Mouse (Mus musculus) forebrain, embryonic 15.5 days (tissue): ENCODE measurements around the gene Gdpd3. TPM values are rescaled to one million over a fixed set of nuclear protein-coding genes. Genes with fewer than 3 reads are reported as not detected.
A peak's percentile ranks its signal among the peaks of the same experiment; 100 is the strongest.

Experiments used
- ATAC-seq: fragments of 200-750 bp; cut with Nextera tagmentation; replicated peaks from 2 replicates; pipeline ENCODE4 v1.8.0; 2017; ENCODE audit warnings: mild to moderate bottlenecking, moderate TSS enrichment, moderate library complexity
- H3K27ac ChIP-seq: fragments of 300-500 bp; sonication (generic); replicated peaks from 2 replicates; pipeline ENCODE4 v1.5.1; 2015; ENCODE audit warnings: mild to moderate bottlenecking, inconsistent platforms
- H3K27me3 ChIP-seq: fragments of 300-500 bp; sonication (generic); 2 replicates; pipeline ENCODE4 v1.6.1; 2015; ENCODE audit warnings: inconsistent platforms
- H3K36me3 ChIP-seq: fragments of 300-500 bp; sonication (generic); 2 replicates; pipeline ENCODE4 v1.6.1; 2015; ENCODE audit warnings: mild to moderate bottlenecking, inconsistent platforms
- H3K4me1 ChIP-seq: fragments of 300-500 bp; sonication (generic); 2 replicates; pipeline ENCODE4 v1.6.1; 2015; ENCODE audit warnings: inconsistent platforms
- H3K4me2 ChIP-seq: fragments of 300-500 bp; sonication (generic); replicated peaks from 2 replicates; pipeline ENCODE4 v1.6.1; 2015; ENCODE audit warnings: mild to moderate bottlenecking, inconsistent platforms
- H3K4me3 ChIP-seq: fragments of 300-500 bp; sonication (generic); 2 replicates; pipeline ENCODE4 v1.5.1; 2015; ENCODE audit warnings: mild to moderate bottlenecking, inconsistent platforms
- H3K9ac ChIP-seq: fragments of 300-500 bp; sonication (generic); replicated peaks from 2 replicates; pipeline ENCODE4 v1.6.1; 2015; ENCODE audit warnings: mild to moderate bottlenecking, inconsistent platforms
- H3K9me3 ChIP-seq: fragments of 300-500 bp; sonication (generic); 2 replicates; pipeline ENCODE4 v1.6.1; 2016; ENCODE audit warnings: inconsistent platforms
- WGBS: fragments of 180-500 bp; shearing (Covaris S2); methylation state at CpG from one replicate; pipeline ENCODE4 v1.1.7; 2015; ENCODE audit warnings: mixed read lengths; 5-methylcytosine and 5-hydroxymethylcytosine counted together
- polyA plus RNA-seq: library from polyadenylated mRNA; unstranded; fragments of >200 nt; fragmentation: Nextera tagmentation; extraction: Ambion mirVana; gene quantifications from 2 replicates; pipeline ENCODE4 v1.2.1, GENCODE M21; 2015

Gene Gdpd3
- polyA plus RNA-seq, 1 experiment from 2014 or later: 1.5 TPM

- H3K27me3 ChIP-seq: no peaks in the 10 kb centered on the region
- ATAC-seq: no peak
- H3K36me3 ChIP-seq: peaks cover 20% of the 10 kb centered on the region; the same call in 1 of the 2 replicates
- 29% methylated on average over 5 of the region's 5 CpGs for WGBS
- peak overlapping the region; percentile 72 for H3K9ac ChIP-seq
- H3K9me3 ChIP-seq: no peaks in the 10 kb centered on the region
- H3K27ac ChIP-seq: peak overlapping the region; percentile 93
- H3K4me2 ChIP-seq: peak overlapping the region; percentile 88
- H3K4me3 ChIP-seq: peak overlapping the region; percentile 58
- H3K4me1 ChIP-seq: peaks cover 37% of the 10 kb centered on the region
These were observed 34.3 kb downstream of the Gdpd3 start for GRCm38 (mm10) chr7:126800269-126801056.

- Histone ChIP-seq H3K4me1 (peaks cover 36% of the 10 kb centered on the region), H3K27me3 (no peaks in the 10 kb centered on the region), H3K9ac (no peak overlapping the region), H3K4me2 (no peak overlapping the region), H3K27ac (no peak overlapping the region), H3K4me3 (no peak overlapping the region), H3K36me3 (peaks cover 14% of the 10 kb centered on the region; the same call in 1 of the 2 replicates), H3K9me3 (no peaks in the 10 kb centered on the region)
- 95% methylated on average over 16 of the region's 16 CpGs for WGBS
- ATAC-seq: no peak
These were observed 34.9 kb downstream of the Gdpd3 start for GRCm38 (mm10) chr7:126801057-126801422.

GRCm38 (mm10) chr7:126802134-126802889 is 36.2 kb downstream of the Gdpd3 start:
- peaks cover 24% of the 10 kb centered on the region for H3K4me1 ChIP-seq
- H3K9me3 ChIP-seq: no peaks in the 10 kb centered on the region
- H3K9ac ChIP-seq: no peak overlapping the region
- WGBS: 86% methylated on average over 11 of the region's 11 CpGs
- H3K4me2 ChIP-seq: no peak overlapping the region
- ATAC-seq: no peak
- H3K4me3 ChIP-seq: no peak overlapping the region
- H3K27ac ChIP-seq: no peak overlapping the region
- peaks cover 4% of the 10 kb centered on the region; the same call in 1 of the 2 replicates for H3K36me3 ChIP-seq
- H3K27me3 ChIP-seq: no peaks in the 10 kb centered on the region

GRCm38 (mm10) chr7:126803181-126803580 is 37.0 kb downstream of the Gdpd3 start:
- WGBS: 95% methylated on average over 6 of the region's 6 CpGs
- H3K4me3 ChIP-seq: no peak overlapping the region
- no peaks in the 10 kb centered on the region for H3K27me3 ChIP-seq
- H3K4me1 ChIP-seq: peaks cover 24% of the 10 kb centered on the region
- no peak overlapping the region for H3K9ac ChIP-seq
- H3K36me3 ChIP-seq: peaks cover 4% of the 10 kb centered on the region; the same call in 1 of the 2 replicates
- no peak overlapping the region for H3K4me2 ChIP-seq
- no peaks in the 10 kb centered on the region for H3K9me3 ChIP-seq
- ATAC-seq: no peak
- H3K27ac ChIP-seq: no peak overlapping the region

- ATAC-seq: no peak
- Histone ChIP-seq H3K9me3 (no peaks in the 10 kb centered on the region), H3K36me3 (peaks cover 4% of the 10 kb centered on the region; the same call in 1 of the 2 replicates), H3K4me2 (no peak overlapping the region), H3K4me1 (peaks cover 26% of the 10 kb centered on the region), H3K27ac (no peak overlapping the region), H3K4me3 (no peak overlapping the region), H3K27me3 (no peaks in the 10 kb centered on the region), H3K9ac (no peak overlapping the region)
These were observed 37.6 kb downstream of the Gdpd3 start for GRCm38 (mm10) chr7:126803751-126804150.

GRCm38 (mm10) chr7:126806956-126807355 is 40.8 kb downstream of the Gdpd3 start:
- Histone ChIP-seq H3K4me2 (no peak overlapping the region), H3K4me1 (peaks cover 22% of the 10 kb centered on the region), H3K27ac (no peak overlapping the region), H3K4me3 (no peak overlapping the region), H3K36me3 (peaks cover 4% of the 10 kb centered on the region; the same call in 1 of the 2 replicates), H3K27me3 (no peaks in the 10 kb centered on the region), H3K9ac (no peak overlapping the region), H3K9me3 (no peaks in the 10 kb centered on the region)
- 75% methylated on average over 6 of the region's 6 CpGs for WGBS
- ATAC-seq: no peak

GRCm38 (mm10) chr7:126807405-126807804 is 41.3 kb downstream of the Gdpd3 start:
- peak overlapping the region; percentile 96; the same call in 1 of the 2 replicates for H3K4me3 ChIP-seq
- peaks cover 4% of the 10 kb centered on the region; the same call in 1 of the 2 replicates for H3K36me3 ChIP-seq
- H3K4me2 ChIP-seq: peak overlapping the region; percentile 90; the same call in 1 of the 2 replicates
- ATAC-seq: no peak
- no peaks in the 10 kb centered on the region for H3K9me3 ChIP-seq
- peaks cover 22% of the 10 kb centered on the region for H3K4me1 ChIP-seq
- WGBS: 67% methylated on average over 4 of the region's 4 CpGs
- H3K9ac ChIP-seq: peak overlapping the region; percentile 92; the same call in 1 of the 2 replicates
- H3K27ac ChIP-seq: no peak overlapping the region
- no peaks in the 10 kb centered on the region for H3K27me3 ChIP-seq

GRCm38 (mm10) chr7:126808703-126809455 is 42.7 kb downstream of the Gdpd3 start:
- Histone ChIP-seq H3K4me3 (peak overlapping the region; percentile 96), H3K27ac (peak overlapping the region; percentile 79), H3K9ac (peak overlapping the region; percentile 92), H3K4me2 (peak overlapping the region; percentile 90), H3K9me3 (no peaks in the 10 kb centered on the region), H3K36me3 (peaks cover 4% of the 10 kb centered on the region; the same call in 1 of the 2 replicates), H3K27me3 (no peaks in the 10 kb centered on the region), H3K4me1 (peaks cover 22% of the 10 kb centered on the region)
- peak; percentile 96 for ATAC-seq
- WGBS: 1% methylated on average over 43 of the region's 43 CpGs

GRCm38 (mm10) chr7:126809723-126810369 is 43.7 kb downstream of the Gdpd3 start:
- Histone ChIP-seq H3K27me3 (no peaks in the 10 kb centered on the region), H3K36me3 (peaks cover 4% of the 10 kb centered on the region; the same call in 1 of the 2 replicates), H3K4me1 (peaks cover 22% of the 10 kb centered on the region), H3K9me3 (no peaks in the 10 kb centered on the region), H3K27ac (no peak overlapping the region), H3K9ac (peak overlapping the region; percentile 92; the same call in 1 of the 2 replicates), H3K4me3 (no peak overlapping the region), H3K4me2 (peak overlapping the region; percentile 90; the same call in 1 of the 2 replicates)
- ATAC-seq: no peak
- 67% methylated on average over 5 of the region's 5 CpGs for WGBS

GRCm38 (mm10) chr7:126815726-126816222 is 49.6 kb downstream of the Gdpd3 start:
- no peaks in the 10 kb centered on the region for H3K9me3 ChIP-seq
- ATAC-seq: no peak
- 58% methylated on average over 8 of the region's 8 CpGs for WGBS
- H3K4me2 ChIP-seq: no peak overlapping the region
- no peaks in the 10 kb centered on the region for H3K4me1 ChIP-seq
- H3K4me3 ChIP-seq: no peak overlapping the region
- no peaks in the 10 kb centered on the region for H3K36me3 ChIP-seq
- no peak overlapping the region for H3K27ac ChIP-seq
- H3K27me3 ChIP-seq: no peaks in the 10 kb centered on the region
- H3K9ac ChIP-seq: no peak overlapping the region

GRCm38 (mm10) chr7:126816494-126816893 is 50.4 kb downstream of the Gdpd3 start:
- ATAC-seq: no peak
- Histone ChIP-seq H3K4me2 (no peak overlapping the region), H3K4me3 (no peak overlapping the region), H3K9me3 (no peaks in the 10 kb centered on the region), H3K27ac (no peak overlapping the region), H3K9ac (no peak overlapping the region), H3K27me3 (no peaks in the 10 kb centered on the region), H3K36me3 (no peaks in the 10 kb centered on the region), H3K4me1 (no peaks in the 10 kb centered on the region)
- WGBS: 86% methylated on average over 8 of the region's 8 CpGs
